Mouse (Mus musculus) kidney, adult 11 months (tissue): Measurements from ENCODE around the gene Maea.
"Not testable (repeated sequence)": the region's sequence is repeated elsewhere in the genome, so short reads cannot be mapped to it uniquely, and the experiment has no call there.

Experiments used
- DNase-seq: peaks from one replicate; pipeline ENCODE4 v3.0.0; 2022

Maea gene

DNA sequence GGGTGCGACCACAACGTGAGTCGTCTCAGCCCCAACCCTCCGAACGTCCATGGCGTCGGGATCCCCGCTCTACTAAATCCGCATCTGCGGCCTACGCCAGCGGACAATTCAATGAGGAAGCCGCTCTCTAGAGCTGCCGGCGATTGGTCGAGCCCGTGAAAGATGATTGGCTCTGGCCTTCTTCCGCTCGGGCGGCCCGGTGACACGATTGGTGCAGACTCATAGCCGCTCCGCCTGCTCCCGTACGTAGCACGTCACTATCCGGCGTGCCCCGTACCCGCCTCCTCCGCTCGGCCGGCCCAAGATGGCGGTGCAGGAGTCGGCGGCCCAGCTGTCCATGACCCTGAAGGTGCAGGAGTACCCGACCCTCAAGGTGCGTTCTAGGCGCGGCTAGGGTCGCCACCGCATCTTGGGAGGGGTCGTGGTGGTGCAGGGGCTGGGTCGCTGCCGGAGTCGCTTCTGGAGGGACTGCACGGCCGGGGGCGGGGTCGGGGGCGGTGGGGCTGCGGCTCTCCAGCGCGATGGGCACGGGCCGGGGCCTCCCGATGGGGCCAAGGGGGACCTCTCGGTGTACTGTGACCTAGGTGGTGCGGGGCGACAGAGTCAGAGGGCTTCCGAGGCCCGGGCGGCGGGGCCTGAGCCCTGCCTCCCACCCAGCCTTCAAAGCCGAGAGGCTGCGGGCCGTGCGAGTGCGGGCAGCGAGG, at the start of gene Maea:
Gene Maea, plus strand, starts transcription at position 237 of the 704 bp plus-strand sequence.
- DNase-seq, result peak; percentile 96

DNA sequence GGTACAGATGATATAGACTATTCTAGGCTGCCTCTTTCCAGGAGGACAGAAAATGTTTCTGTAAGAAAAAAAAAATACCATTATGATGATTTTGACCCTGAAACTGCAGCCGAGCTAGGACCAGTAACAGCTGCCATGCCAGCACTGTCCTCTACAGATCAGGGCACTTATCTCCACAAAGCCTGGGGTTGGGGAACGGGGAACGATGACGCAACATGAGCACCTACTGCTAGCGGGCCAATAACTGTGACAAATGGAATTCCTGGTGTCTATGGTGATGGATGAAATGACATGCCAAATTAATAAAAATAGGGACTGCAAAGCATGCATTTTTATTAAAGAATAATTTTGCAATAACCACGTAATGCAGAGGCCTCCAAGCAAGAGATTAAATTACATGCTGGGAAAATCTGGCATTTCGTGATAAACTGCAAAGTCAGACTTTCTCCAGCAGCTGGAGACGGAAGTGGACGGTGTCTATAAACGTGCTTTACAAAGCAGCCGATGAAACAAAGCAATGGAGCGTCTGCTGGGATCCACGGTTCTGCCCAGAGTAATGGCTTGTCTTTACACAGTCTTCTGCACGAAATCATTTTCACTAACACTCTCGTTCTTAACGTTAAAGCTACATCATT, 41.4 kb upstream of the Maea start:
- no peak for DNase-seq

DNA sequence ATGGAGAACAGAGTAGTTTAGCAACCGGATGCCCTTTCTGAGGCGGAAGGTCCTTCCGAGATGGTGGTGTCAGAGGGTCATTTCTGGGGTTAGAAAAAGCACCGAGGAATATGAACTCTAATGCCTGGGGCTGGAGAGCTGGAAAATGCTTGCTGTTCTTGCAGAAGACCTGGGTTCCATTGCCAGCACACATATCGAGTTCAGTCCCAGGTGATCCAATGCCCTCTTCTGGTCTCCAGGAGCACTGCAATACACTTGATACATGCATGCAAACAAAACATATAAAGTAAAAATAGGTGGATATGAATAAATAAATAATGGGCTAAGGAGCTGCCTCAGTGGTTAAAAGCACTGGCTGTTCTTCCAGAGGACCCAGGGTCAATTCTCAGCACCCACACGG, 38.1 kb upstream of the Maea start:
- DNase-seq, result peak; percentile 24

DNA sequence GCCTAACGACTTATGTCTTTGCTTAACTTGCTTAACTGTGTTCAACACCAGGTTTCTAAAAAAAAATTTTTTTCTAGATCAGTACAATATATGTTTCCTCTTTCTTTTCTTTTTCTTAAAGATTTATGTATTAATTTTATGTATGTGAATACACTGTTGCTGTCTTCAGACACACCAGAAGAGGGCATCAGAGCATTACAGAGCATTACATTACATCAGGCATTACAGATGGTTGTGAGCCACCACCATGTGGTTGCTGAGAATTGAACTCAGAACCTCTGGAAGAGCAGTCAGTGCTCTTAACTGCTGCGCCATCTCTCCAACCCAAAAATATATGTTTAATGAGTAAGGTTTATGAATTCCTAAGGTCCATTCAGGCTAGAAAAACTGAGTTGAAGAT, 33.5 kb upstream of the Maea start:
- no peak for DNase-seq

GRCm38 (mm10) chr5:33310704-33311462, 24.4 kb upstream of the Maea start:
- no peak for DNase-seq

DNA sequence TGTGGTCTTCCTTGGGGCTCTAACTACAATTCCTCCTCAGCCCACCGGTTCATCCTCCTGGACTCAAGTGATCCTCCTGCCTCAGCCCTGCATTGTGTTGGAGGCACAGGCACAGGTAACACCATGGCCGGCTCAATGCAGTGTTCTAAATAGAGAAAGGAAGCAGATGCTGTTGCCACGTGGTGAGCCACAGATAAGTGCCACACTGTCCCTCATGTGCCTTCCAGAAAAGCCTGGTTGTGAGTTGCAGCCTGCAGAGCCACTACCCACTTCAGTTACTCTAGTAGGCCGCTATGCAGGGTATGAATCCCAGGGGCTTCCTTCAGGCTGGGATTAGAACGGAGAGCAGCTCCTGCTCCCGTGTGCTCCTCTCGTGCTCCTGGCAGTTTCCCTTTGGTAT, 23.1 kb upstream of the Maea start:
- no peak for DNase-seq

GRCm38 (mm10) chr5:33324491-33324890, 10.8 kb upstream of the Maea start:
- DNase-seq, result no peak

- DNase-seq, result no peak
Observed at GRCm38 (mm10) chr5:33334381-33335272, 682 bp upstream of the Maea start.

- DNase-seq, result no peak
Observed at GRCm38 (mm10) chr5:33335977-33336360, 660 bp downstream of the Maea start.

DNA sequence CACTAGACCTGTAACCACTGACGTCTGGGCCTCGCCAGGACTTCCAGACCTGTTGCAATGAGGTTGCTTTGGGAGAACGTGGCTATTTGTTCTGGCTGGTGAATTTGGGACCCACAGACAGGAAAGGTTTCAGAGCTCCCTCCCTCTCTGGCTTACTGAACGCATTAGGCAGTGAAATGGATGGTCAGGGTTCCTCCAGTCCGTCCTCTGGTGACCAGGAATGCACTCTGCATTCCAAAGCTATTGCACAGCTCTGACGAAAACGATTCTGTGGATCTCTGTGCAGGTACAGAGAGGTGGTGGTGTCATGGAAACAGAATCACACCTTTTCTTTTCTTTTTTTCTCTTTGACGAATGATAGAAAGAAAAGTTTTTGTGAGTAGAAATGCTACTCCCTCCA, 1.9 kb downstream of the Maea start:
- DNase-seq, result no peak

DNA sequence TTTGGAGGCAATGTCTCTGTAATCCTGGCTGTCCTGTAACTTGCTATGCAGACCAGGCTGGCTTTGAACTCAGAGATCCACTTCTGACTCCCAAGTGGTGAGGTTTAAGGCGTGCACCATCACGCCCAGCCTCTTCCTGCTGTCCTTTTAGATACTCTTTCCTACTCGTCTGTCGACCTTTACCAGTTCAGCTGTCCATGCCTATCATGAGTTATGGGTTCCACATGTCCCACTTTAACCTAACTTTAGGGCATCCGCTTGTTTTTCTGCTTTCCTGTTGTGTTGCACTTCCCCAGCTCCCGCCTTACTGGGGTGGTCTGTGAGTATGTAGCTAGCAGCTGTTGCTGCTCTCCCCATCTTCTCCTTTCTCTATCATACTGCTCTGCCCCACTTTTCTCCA, 5.9 kb downstream of the Maea start:
- DNase-seq, result no peak

DNA sequence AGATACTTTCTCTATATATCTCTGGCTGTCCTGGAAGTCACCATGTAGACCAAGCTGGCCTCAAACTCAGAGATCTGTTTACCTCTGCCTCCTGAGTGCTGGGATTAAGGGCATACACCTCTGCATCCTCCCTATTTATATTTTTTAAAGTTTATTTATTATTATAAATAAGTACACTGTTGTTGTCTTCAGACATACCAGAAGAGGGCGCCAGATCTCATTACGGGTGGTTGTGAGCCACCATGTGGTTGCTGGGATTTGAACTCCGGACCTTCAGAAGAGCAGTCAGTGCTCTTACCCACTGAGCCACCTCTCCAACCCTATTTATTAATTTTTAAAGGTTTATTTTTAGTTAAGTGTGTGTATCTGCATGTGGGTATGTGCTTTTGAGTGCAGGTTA, 6.9 kb downstream of the Maea start:
- DNase-seq, result not testable (repeated sequence)

DNA sequence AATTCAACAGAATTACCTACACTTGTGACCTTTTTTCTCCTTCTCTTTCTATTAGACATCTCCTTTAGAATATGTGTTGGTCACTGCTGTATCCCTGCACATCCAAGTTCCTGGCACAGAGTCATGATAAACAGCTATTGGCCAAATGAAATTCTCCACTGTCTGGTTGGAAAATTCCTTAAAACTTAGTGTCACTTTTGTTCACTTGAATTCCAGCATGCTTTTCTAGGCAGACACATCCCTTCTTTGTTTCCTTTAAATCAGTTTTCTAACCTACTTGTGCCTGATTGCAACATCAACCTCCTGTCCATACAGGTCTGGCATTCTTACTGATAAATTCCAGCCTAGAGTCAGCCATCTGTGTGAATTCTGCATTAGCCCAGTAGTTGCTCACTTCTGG, 7.5 kb downstream of the Maea start:
- no peak for DNase-seq

DNA sequence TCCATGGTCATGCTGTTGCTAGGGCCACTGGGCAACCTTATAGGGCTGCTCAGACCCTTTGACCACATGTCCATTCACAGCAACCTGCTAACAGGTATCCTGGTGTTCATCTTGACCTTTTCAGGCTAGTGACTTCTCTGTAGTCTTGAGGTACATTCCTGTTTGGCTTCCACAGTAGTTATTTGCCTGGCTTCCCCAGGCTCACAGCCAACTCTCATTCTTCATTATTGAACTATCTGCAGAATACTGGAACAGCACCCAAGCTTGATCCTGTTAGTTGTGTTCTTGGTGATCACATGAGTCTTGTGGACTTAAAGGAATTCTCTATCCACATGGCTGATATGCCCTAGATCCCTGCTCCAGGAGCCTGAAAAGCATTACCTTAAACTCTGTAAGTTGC, 8.3 kb downstream of the Maea start:
- DNase-seq, result peak; percentile 54

- DNase-seq, result no peak
Observed at GRCm38 (mm10) chr5:33344070-33344469, 8.8 kb downstream of the Maea start.

DNA sequence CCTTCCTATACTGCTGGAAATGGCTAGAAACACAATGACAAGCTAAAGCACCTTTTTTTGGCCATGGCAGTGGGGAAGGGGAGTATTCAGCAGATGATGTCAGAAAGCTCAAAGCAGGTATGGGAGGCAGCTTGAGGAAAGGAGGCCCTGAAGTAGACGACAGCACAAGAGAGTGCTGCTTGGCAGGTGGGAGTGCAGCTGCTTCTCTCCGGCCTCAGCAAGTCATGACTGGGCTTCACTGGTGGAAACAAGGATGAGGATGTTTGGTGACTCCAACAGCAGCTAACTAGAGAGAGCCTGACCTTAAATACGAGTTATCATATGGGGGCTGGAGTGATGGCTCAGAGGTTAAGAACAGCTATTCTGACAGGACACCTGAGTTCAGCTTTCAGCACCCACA, 12.3 kb downstream of the Maea start:
- no peak for DNase-seq

GRCm38 (mm10) chr5:33349205-33349604, 13.9 kb downstream of the Maea start:
- DNase-seq, result no peak

- DNase-seq, result no peak
Observed at GRCm38 (mm10) chr5:33349706-33350105, 14.4 kb downstream of the Maea start.

DNA sequence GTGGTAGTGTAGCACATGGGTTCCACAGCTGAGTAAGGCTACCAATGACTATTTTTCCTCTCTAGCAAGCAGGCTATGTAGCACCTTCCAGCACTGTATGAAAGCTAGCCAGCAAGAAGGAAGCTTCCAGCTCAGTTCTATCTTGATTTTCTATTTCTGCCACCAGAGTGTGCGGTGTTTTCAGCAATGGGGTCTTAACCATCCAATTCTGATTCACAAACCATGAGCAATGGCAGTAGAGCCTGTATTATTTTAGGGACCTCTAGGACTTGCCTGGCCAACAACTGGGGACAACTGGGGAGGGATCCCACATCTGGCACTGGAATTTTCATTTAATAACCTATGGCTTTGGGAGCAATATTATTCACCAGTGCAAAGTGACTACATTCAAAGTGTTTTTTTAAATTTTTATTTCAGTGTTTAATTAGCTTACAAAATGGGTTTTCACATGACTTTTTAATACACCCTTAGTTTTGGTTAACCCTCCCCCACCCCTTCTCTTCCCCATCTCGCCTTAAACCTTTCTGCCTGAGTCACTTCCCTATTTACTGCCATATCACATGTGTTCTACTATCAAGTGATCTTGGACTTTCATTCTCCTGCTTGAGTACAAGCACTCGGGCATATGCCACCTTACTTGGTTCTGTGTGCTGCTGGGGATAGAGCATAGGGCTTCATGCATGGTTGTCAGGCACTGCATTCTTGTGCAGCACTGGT, 16.4 kb downstream of the Maea start:
- no peak for DNase-seq

DNA sequence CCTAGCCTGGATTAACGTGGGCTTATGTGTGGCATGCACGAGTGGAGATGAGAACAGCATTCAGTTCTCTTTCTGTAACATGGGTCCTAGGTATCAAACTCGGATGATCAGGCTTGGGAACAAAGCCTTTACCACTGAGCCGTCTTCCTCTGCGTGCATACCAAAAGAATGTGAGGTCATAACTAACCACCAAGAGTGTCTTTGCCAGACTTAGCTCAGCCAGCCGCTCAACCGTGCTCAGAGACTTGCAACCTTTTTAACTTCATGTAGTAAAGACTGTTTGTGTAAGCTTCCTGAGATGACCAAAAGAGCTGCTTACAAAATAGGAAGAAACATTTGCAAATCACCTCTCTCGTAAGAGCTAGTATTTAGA, 16.9 kb downstream of the Maea start:
- no peak for DNase-seq

GRCm38 (mm10) chr5:33353011-33353410, 17.7 kb downstream of the Maea start:
- DNase-seq, result no peak

- DNase-seq, result no peak
Observed at GRCm38 (mm10) chr5:33357494-33357893, 22.2 kb downstream of the Maea start.
